Mouse (Mus musculus) WW6 (cell line): Measurements from ENCODE around the gene Olfr1065.
A peak's percentile ranks its signal among the peaks of the same experiment; 100 is the strongest.
"Not testable (repeated sequence)": the region's sequence is repeated elsewhere in the genome, so short reads cannot be mapped to it uniquely, and the experiment has no call there.

ENCODE experiments used
- DNase-seq: peaks from one replicate; pipeline ENCODE4 v3.0.0-alpha.2; 2013; ENCODE audit warnings: low read depth, low spot score

The Olfr1065 gene

DNA sequence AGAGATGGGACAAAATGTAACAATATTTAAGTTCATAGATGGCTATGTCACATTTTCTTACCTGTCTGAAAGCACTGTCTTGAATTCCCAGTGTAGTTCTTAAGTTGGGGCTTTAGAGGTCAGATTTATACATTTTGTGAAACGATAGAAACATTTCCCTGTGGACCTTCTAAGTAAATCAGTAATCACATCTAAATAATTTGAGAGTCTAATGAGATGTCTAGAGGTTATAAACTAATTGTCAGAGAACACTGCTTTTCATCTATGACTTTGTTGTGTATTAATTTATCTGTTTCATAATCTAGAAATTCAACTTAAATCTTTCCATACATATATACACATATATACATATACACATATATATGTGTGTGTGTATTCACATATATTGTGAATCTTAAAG lies at the start of gene Olfr1065:
Gene Olfr1065 (minus strand): TSS at position 101 of the 400 bp plus-strand sequence.
- DNase-seq: not testable (repeated sequence)

DNA sequence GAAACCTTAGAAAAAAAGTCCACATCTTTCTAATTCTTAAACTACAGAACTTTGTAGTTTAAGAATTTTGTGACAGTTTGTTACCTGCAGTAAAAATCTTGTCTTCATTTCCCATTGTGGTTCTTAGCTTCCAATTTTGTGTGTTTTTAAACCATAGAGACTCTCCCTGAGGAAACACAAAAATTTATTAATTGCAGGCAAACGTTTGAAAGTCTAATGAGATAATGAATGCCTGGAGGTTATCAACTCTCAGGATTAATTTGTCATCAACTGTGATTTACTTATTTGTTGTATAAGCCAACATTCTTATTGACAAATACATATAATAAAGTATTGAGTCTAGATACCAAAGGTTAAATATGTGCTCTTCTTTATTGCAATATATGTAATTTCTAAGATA lies 36.9 kb upstream of the Olfr1065 start, which contains the start of gene Olfr228:
Gene Olfr228 (minus strand): TSS at position 101 of the 400 bp plus-strand sequence.
- no peak for DNase-seq

DNA sequence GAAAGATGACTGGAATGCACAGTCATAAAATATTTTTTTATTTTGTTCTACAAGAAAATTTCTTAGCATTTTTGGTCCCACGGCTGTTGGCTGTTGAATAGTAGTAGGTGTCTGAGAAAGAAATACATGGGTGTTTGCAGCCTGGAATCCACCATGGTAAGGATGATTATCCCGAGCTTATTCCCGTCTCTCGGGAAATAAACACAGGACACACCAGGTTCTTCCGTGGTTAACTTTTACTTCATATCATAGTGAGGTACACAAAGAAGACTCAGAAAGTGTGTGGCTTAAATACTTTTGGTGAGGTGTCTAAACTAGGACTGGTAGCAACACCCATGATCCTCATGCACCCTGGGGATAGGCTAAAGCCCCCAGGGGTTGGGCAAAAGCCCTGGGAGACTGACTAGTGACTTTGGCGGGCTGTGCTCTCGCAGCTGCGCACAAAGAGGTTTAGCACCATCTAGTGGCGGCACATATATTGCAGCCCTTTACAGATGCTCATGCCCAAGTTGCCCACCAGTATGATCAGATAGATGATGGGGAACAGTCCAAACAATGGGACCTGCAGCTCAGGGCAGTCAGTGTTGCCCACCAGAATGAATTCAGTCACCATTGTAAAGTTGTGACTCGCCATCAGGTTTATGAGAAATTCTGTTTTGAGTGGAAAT lies 14.2 kb upstream of the Olfr1065 start:
- DNase-seq: peak; percentile 9

DNA sequence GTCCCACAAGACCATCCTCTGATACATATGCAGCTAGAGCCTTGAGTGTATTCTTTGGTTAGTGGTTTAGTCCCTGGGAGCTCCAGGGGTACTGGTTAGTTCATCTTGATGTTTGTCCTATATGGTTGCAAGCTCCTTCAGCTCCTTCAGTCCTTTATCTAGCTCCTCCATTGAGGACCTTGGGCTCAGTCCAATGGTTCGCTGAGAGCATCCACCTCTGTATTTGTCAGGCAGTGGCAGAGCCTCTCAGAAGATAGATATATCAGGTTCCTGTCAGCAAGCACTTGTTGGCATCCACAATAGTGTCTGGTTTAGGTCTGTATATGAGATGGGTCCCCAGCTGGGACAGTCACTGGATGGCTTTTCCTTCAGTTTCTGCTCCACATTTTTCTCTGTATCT lies 10.0 kb upstream of the Olfr1065 start:
- no peak for DNase-seq

DNA sequence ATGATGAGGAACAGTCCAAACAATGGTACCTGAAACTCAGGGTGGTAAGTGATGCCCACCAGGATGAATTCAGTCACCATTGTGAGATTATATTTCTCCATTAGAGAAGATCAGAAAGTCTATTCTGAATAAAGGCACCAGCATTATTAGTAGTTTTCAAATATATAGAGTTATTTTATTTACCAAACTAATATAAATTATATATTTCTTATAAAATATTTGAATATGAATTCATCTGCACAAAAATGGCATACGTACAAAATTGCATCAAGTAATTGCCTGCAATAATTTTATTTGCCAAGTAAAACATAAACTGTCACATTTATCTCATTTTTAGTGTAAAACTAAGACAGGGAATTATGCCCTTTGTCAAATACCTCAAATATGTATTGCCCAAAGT lies 5.8 kb upstream of the Olfr1065 start, which contains the start of gene Olfr1066:
Gene Olfr1066 (minus strand): TSS at position 101 of the 400 bp plus-strand sequence.
- DNase-seq: no peak

DNA sequence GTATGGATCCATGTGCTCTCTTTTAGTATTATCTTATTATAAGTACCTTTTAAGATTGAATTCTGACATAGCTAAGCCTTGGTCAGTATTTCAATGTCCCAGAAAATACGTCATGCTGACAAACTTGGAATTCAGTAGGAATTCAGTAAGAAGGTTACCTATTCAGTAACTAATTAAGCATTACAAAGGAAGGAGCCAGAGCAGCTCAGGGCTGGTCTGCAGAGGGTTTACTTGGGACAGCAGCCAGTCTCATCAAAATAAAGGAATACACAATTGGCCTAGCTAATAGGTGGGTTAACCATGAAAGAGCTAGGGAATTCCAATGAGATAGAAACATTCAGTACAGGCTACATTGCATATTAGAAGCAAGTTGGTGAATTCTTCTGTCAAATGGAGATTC lies 8.3 kb downstream of the Olfr1065 start:
- DNase-seq: peak; percentile 24

DNA sequence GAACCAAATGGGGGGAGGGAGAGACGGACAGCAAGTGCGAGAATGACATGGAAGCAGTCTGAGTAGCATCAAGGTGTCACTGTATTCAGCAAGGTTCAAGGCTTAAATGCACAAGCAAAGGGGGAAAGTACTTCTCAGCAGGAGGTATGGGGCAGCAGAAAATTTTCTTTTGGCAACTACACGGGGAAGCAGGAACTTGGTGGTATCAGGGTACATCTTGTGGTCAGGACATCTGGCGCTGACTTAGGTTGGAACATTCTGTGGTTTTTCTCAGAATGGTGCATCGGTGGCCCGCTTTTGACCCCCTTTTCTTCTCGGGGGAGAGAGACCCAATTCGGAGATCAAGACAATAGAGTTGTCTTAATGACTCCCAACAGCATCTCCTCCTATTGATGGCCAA lies 21.9 kb downstream of the Olfr1065 start:
- DNase-seq: not testable (repeated sequence)

DNA sequence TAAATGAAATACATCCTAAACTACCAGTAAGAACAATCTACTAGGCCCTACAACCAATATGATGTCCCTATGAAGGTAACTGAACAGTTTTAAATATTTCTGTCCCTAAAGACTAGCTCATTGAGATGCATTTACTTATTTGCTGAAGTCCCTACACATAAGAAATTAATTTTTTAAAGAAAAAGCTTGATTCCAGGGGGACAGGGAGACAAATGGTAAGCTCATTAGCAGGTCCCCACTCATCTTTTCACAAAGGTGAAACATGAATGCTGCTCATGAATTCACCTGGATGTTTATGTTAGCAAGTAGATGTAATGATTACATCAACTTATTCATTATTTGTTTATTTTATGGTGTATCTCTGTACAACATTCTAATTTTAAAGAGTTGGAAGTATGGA lies 23.7 kb downstream of the Olfr1065 start, which contains the start of gene Olfr1062:
Gene Olfr1062 (minus strand): TSS at position 101 of the 400 bp plus-strand sequence.
- not testable (repeated sequence) for DNase-seq

DNA sequence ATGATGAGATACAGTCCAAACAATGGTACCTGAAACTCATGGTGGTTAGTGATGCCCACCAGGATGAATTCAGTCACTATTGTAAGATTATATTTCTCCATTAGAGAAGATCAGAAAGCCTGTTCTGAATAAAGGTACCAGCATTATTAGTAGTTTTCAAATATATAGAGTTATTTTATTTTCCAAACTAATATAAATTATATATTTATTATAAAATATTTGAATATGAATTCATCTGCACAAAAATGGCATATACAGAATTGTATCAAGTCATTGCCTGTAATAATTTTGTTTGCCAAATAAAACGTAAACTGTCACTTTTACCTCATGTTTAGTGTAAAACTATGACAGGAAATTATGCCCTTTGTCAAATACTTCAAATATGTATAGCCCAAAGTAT lies 36.4 kb downstream of the Olfr1065 start, which contains the start of gene Olfr1061:
Gene Olfr1061 (minus strand): TSS at position 101 of the 400 bp plus-strand sequence.
- DNase-seq: no peak

DNA sequence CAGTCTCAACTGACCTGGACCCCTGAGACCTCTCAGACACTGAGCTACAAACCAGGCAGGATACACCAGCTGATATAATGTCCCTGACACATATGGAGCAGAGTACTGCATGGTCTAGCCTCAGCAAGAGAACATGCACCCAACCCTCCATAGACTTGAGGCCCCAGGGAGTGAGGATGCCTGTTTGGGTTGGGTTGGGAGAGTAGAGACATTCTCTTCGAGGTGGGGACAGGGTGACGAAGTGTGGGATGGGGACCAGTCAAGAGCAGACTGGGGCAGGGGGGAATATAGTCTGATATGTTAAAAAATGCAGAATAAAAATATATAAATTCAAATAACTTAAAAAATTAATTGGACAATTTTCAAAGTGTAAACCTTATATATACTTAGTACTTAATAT lies 55.3 kb downstream of the Olfr1065 start:
- DNase-seq: no peak
